Mouse (Mus musculus) CH12.LX (cell line): ENCODE measurements around the gene Zfp790. TPM values are rescaled to one million over a fixed set of nuclear protein-coding genes. Genes with fewer than 3 reads are reported as not detected.

ENCODE experiments used
- DNase-seq: peaks from one replicate; pipeline ENCODE4 v3.0.0-alpha.2; 2013; ENCODE audit errors: extremely low read depth
- H3K27ac ChIP-seq: 2 replicates; pipeline ENCODE4 v1.5.1; 2012; ENCODE audit warnings: low read depth, mild to moderate bottlenecking, control low read depth, moderate library complexity; ENCODE audit not compliant: insufficient read depth
- H3K27me3 ChIP-seq: replicated peaks from 2 replicates; pipeline ENCODE3; 2012; ENCODE audit warnings: inconsistent platforms
- H3K36me3 ChIP-seq, 2 experiments: replicated peaks in 1 of 2; 2 replicates each; pipeline versions ENCODE3 to v1.6.1; 2012; ENCODE audit warnings: inconsistent platforms in 1 of 2, low read length in 1 of 2, mild to moderate bottlenecking in 1 of 2, mixed read lengths in 1 of 2, moderate library complexity in 1 of 2; ENCODE audit not compliant: control insufficient read depth in 1 of 2, insufficient read depth in 1 of 2
- H3K4me1 ChIP-seq, 2 experiments: 2 replicates each; pipeline ENCODE4 v1.6.1; 2012; ENCODE audit warnings: inconsistent platforms in 1 of 2, moderate library complexity in 1 of 2; ENCODE audit not compliant: insufficient read depth in 2 of 2, control insufficient read depth in 1 of 2
- H3K4me2 ChIP-seq: 2 replicates; pipeline ENCODE4 v1.6.1; 2012; ENCODE audit warnings: low read depth, mild to moderate bottlenecking, control low read depth; ENCODE audit not compliant: poor library complexity, insufficient read depth, severe bottlenecking
- H3K4me3 ChIP-seq, 3 experiments: fragments of 150-350 bp in 1 of 3; sonication (generic) in 1 of 3; replicated peaks in 1 of 3; 2 replicates each; pipeline versions ENCODE3 to v1.5.1; 2011 to 2012; ENCODE audit warnings: low read depth in 2 of 3, low read length in 2 of 3, mild to moderate bottlenecking in 2 of 3, moderate library complexity in 2 of 3, control low read depth in 1 of 3, improper control_type of control experiment in 1 of 3, inconsistent platforms in 1 of 3, mixed read lengths in 1 of 3; ENCODE audit not compliant: poor library complexity in 1 of 3
- H3K79me2 ChIP-seq: replicated peaks from 2 replicates; pipeline ENCODE4 v1.6.1; 2012; ENCODE audit warnings: mild to moderate bottlenecking, moderate library complexity; ENCODE audit not compliant: control insufficient read depth, poor library complexity, insufficient read depth, severe bottlenecking; ENCODE audit errors: extremely low read depth
- H3K9ac ChIP-seq: 2 replicates; pipeline ENCODE4 v1.6.1; 2012; ENCODE audit warnings: low read depth, mild to moderate bottlenecking, control low read depth, moderate library complexity; ENCODE audit not compliant: insufficient read depth
- H3K9me3 ChIP-seq: replicated peaks from 2 replicates; pipeline ENCODE3; 2012; ENCODE audit warnings: low read length, inconsistent platforms, mixed read lengths
- ELF1 ChIP-seq: IDR thresholded peaks from 2 replicates; pipeline ENCODE4 v1.6.1; 2014; ENCODE audit warnings: low read depth, mild to moderate bottlenecking, inconsistent platforms, low read length, improper control_type of control experiment
- ETS1 ChIP-seq: conservative IDR thresholded peaks from 2 replicates; pipeline ENCODE4 v1.6.1; 2012; ENCODE audit warnings: low read depth, mild to moderate bottlenecking, inconsistent platforms, low read length, improper control_type of control experiment, moderate library complexity
- GABPA ChIP-seq: IDR thresholded peaks from 2 replicates; pipeline ENCODE4 v1.6.1; 2012; ENCODE audit warnings: low read depth, low read length, improper control_type of control experiment, inconsistent platforms; ENCODE audit not compliant: insufficient replicate concordance
- HCFC1 ChIP-seq: IDR thresholded peaks from 2 replicates; pipeline ENCODE4 v1.6.1; 2012; ENCODE audit warnings: low read depth, mild to moderate bottlenecking, inconsistent platforms, low read length, improper control_type of control experiment
- IRF4 ChIP-seq: IDR thresholded peaks from 2 replicates; pipeline ENCODE4 v1.6.1; 2014; ENCODE audit warnings: low read depth, mild to moderate bottlenecking, inconsistent platforms, low read length, improper control_type of control experiment
- JUND ChIP-seq: conservative IDR thresholded peaks from 2 replicates; pipeline ENCODE4 v1.6.1; 2011; ENCODE audit warnings: low read depth, low read length, improper control_type of control experiment
- MAZ ChIP-seq: IDR thresholded peaks from 2 replicates; pipeline ENCODE4 v1.6.1; 2012; ENCODE audit warnings: low read depth, mild to moderate bottlenecking, inconsistent platforms, low read length, improper control_type of control experiment, moderate library complexity
- MEF2A ChIP-seq: IDR thresholded peaks from 2 replicates; pipeline ENCODE4 v1.6.1; 2014; ENCODE audit warnings: low read depth, mild to moderate bottlenecking, inconsistent platforms, low read length, improper control_type of control experiment, borderline replicate concordance
- NRF1 ChIP-seq: IDR thresholded peaks from 2 replicates; pipeline ENCODE4 v1.6.1; 2014; ENCODE audit warnings: low read depth, mild to moderate bottlenecking, inconsistent platforms, low read length, improper control_type of control experiment, moderate library complexity
- PAX5 ChIP-seq: IDR thresholded peaks from 2 replicates; pipeline ENCODE4 v1.6.1; 2012; ENCODE audit warnings: low read length, inconsistent platforms, mixed read lengths
- POLR2A ChIP-seq: IDR thresholded peaks from 2 replicates; pipeline ENCODE4 v1.6.1; 2011; ENCODE audit warnings: low read depth, mild to moderate bottlenecking, improper control_type of control experiment, low read length
- POLR2AphosphoS2 ChIP-seq: IDR thresholded peaks from 2 replicates; pipeline ENCODE4 v1.6.1; 2011; ENCODE audit warnings: low read depth, low read length, improper control_type of control experiment
- RAD21 ChIP-seq: IDR thresholded peaks from 2 replicates; pipeline ENCODE4 v1.6.1; 2011; ENCODE audit warnings: low read depth, mild to moderate bottlenecking, low read length, improper control_type of control experiment, moderate library complexity
- RCOR1 ChIP-seq: conservative IDR thresholded peaks from 2 replicates; pipeline ENCODE4 v1.6.1; 2012; ENCODE audit warnings: low read depth, mild to moderate bottlenecking, inconsistent platforms, low read length, improper control_type of control experiment
- USF1 ChIP-seq: IDR thresholded peaks from 2 replicates; pipeline ENCODE4 v1.6.1; 2014; ENCODE audit warnings: low read depth, mild to moderate bottlenecking, inconsistent platforms, low read length, improper control_type of control experiment
- USF2 ChIP-seq: conservative IDR thresholded peaks from 2 replicates; pipeline ENCODE4 v1.6.1; 2011; ENCODE audit warnings: low read depth, low read length, improper control_type of control experiment
- ZKSCAN1 ChIP-seq: IDR thresholded peaks from 2 replicates; pipeline ENCODE4 v1.6.1; 2012; ENCODE audit warnings: low read depth, inconsistent platforms, low read length, improper control_type of control experiment, borderline replicate concordance
- ZNF384 ChIP-seq: IDR thresholded peaks from 2 replicates; pipeline ENCODE4 v1.6.1; 2012; ENCODE audit warnings: low read depth, low read length, improper control_type of control experiment, inconsistent platforms
- dilution Hi-C: fragments of 300-500 bp; cut with MboI; formaldehyde crosslinking; loops from 2 replicates; pipeline ENCODE4 v1.14.3; 2020; ENCODE audit warnings: low sequenced_read_pairs; ENCODE audit not compliant: extremely low pct_unique_long_range_greater_than_20kb, extremely low pct_ligation_motif_present
- in situ Hi-C: fragments of 300-500 bp; cut with MboI; formaldehyde crosslinking; loops from 3 replicates; pipeline ENCODE4 v1.14.3; 2019; ENCODE audit warnings: low sequenced_read_pairs, low pct_ligation_motif_present, low pct_unique_long_range_greater_than_20kb, mixed read lengths
- polyA plus RNA-seq: library from polyadenylated mRNA; unstranded; fragments of >175 nt; gene quantifications from 2 replicates; pipeline ENCODE4 v1.2.1, GENCODE M21; 2012; ENCODE audit warnings: low read depth; ENCODE audit not compliant: insufficient read length
- total RNA-seq, 2 experiments: library from RNA; depleted of rRNA; stranded (reverse); fragments of 300-350 nt in 1 of 2; fragments of >200 nt in 1 of 2; gene quantifications; 2 replicates each; pipeline ENCODE4 v1.2.3; 2012 to 2014

Zfp790 gene
- total and polyA plus RNA-seq, 3 experiments: 4.6 to 7.6 (median 5.8) TPM

GRCm38 (mm10) chr7:29829804-29830203, 13.9 kb downstream of the Zfp790 start:
- no peak for DNase-seq
- no peaks in the 10 kb centered on the region for H3K4me1 ChIP-seq
- H3K9me3 ChIP-seq: no peaks in the 10 kb centered on the region
- TF ChIP-seq USF2: no peak
- no peak for TF ChIP-seq NRF1
- TF ChIP-seq USF1: no peak
- no peak for TF ChIP-seq POLR2A
- no peak for TF ChIP-seq ZKSCAN1
- TF ChIP-seq JUND: no peak
- no peak for TF ChIP-seq ELF1
- TF ChIP-seq IRF4: no peak
- TF ChIP-seq MEF2A: no peak
- TF ChIP-seq PAX5: no peak
- no peak for TF ChIP-seq RAD21
- no peak for TF ChIP-seq MAZ
- no peak for TF ChIP-seq RCOR1
- no peak for TF ChIP-seq POLR2AphosphoS2
- TF ChIP-seq HCFC1: no peak
- no peak for TF ChIP-seq ZNF384
- no peak for TF ChIP-seq GABPA
- TF ChIP-seq ETS1: no peak
- H3K79me2 ChIP-seq: no peaks in the 10 kb centered on the region
- H3K9ac ChIP-seq: no peak overlapping the region
- no peak overlapping the region for H3K4me3 ChIP-seq
- no peak overlapping the region for H3K27ac ChIP-seq
- H3K4me2 ChIP-seq: no peak overlapping the region
- dilution Hi-C loops: no loop called here
- no peaks in the 10 kb centered on the region for H3K27me3 ChIP-seq
- peaks cover 47 to 77% of the 10 kb centered on the region in 2 experiments for H3K36me3 ChIP-seq
- in situ Hi-C loops: no loop called here

- H3K4me1 ChIP-seq: no peaks in the 10 kb centered on the region
- no peak overlapping the region for H3K27ac ChIP-seq
- no peaks in the 10 kb centered on the region for H3K27me3 ChIP-seq
- H3K4me2 ChIP-seq: no peak overlapping the region
- H3K36me3 ChIP-seq: peaks cover 5 to 35% of the 10 kb centered on the region in 2 experiments
- in situ Hi-C loops: no loop called here
- no peak overlapping the region for H3K4me3 ChIP-seq
- peaks cover 3% of the 10 kb centered on the region for H3K9me3 ChIP-seq
- H3K79me2 ChIP-seq: no peaks in the 10 kb centered on the region
- no peak for TF ChIP-seq ZKSCAN1
- H3K9ac ChIP-seq: no peak overlapping the region
- no peak for DNase-seq
- dilution Hi-C loops: no loop called here
Measured at GRCm38 (mm10) chr7:29836816-29837215, 20.9 kb downstream of the Zfp790 start.
